Mouse (Mus musculus): ENCODE data around the gene Crcp.

GRCm38 (mm10) chr5:130007344-130007743 is 21.7 kb upstream of the Crcp start:
- TF ChIP-seq POLR2A (IDR thresholded peaks at IDR 0.05; ENCODE audit: control insufficient read depth, low read depth, low read length) (no peak), CTCF (IDR thresholded peaks at IDR 0.05; ENCODE audit: control insufficient read depth, insufficient read depth, insufficient replicate concordance, low read depth, low read length) (no peak)
